Mouse (Mus musculus) neural tube, embryonic 14.5 days (tissue): ENCODE measurements around the gene Dph1. TPM values are rescaled to one million over a fixed set of nuclear protein-coding genes. Genes with fewer than 3 reads are reported as not detected.

Source experiments
- ATAC-seq: fragments of 200-750 bp; cut with Nextera tagmentation; 2 replicates; pipeline ENCODE4 v1.8.0; 2017; ENCODE audit warnings: low read depth, mild to moderate bottlenecking, moderate TSS enrichment, moderate library complexity
- H3K27ac ChIP-seq: fragments of 300-500 bp; sonication (generic); 2 replicates; pipeline ENCODE4 v1.5.1; 2014; ENCODE audit warnings: low read depth, mild to moderate bottlenecking, control low read depth, low read length, moderate library complexity, mixed read lengths
- H3K27me3 ChIP-seq: fragments of 300-500 bp; sonication (generic); 2 replicates; pipeline ENCODE4 v1.6.1; 2014; ENCODE audit warnings: low read length; ENCODE audit not compliant: control insufficient read depth, insufficient read depth
- H3K36me3 ChIP-seq: fragments of 300-500 bp; sonication (generic); 2 replicates; pipeline ENCODE4 v1.6.1; 2014; ENCODE audit warnings: low read length, mixed read lengths; ENCODE audit not compliant: control insufficient read depth, insufficient read depth
- H3K4me1 ChIP-seq: fragments of 300-500 bp; sonication (generic); 2 replicates; pipeline ENCODE4 v1.6.1; 2014; ENCODE audit warnings: low read length; ENCODE audit not compliant: control insufficient read depth, insufficient read depth
- H3K4me2 ChIP-seq: fragments of 300-500 bp; sonication (generic); 2 replicates; pipeline ENCODE4 v1.6.1; 2014; ENCODE audit warnings: mild to moderate bottlenecking, low read depth, low read length, control low read depth
- H3K4me3 ChIP-seq: fragments of 300-500 bp; sonication (generic); 2 replicates; pipeline ENCODE4 v1.5.1; 2014; ENCODE audit warnings: low read depth, low read length, control low read depth, mixed read lengths
- H3K9ac ChIP-seq: fragments of 300-500 bp; sonication (generic); replicated peaks from 2 replicates; pipeline ENCODE4 v1.6.1; 2014; ENCODE audit warnings: low read depth, mild to moderate bottlenecking, control low read depth, low read length, mixed read lengths
- H3K9me3 ChIP-seq: fragments of 300-500 bp; sonication (generic); 2 replicates; pipeline ENCODE4 v1.6.1; 2016; ENCODE audit warnings: low read length; ENCODE audit not compliant: control insufficient read depth
- WGBS: fragments of 180-500 bp; shearing (Covaris S2); extraction: QIAGEN DNeasy Blood & Tissue Kit; methylation state at CpG from one replicate; pipeline ENCODE4 v1.1.7; 2014; 5-methylcytosine and 5-hydroxymethylcytosine counted together
- polyA plus RNA-seq: library from polyadenylated mRNA; unstranded; fragments of >200 nt; fragmentation: Nextera tagmentation; extraction: Ambion mirVana; gene quantifications from 2 replicates; pipeline ENCODE4 v1.2.1, GENCODE M21; 2014

Gene Dph1
- polyA plus RNA-seq, 1 experiment from 2014 or later = 11.4 TPM

- Histone ChIP-seq H3K4me1 (peaks cover 13% of the 10 kb centered on the region), H3K27ac (no peak overlapping the region), H3K9me3 (no peaks in the 10 kb centered on the region), H3K27me3 (no peaks in the 10 kb centered on the region), H3K4me3 (no peak overlapping the region), H3K36me3 (no peaks in the 10 kb centered on the region), H3K4me2 (no peak overlapping the region), H3K9ac (no peak overlapping the region)
- WGBS = 61% methylated on average over 4 of the region's 4 CpGs
- no peak for ATAC-seq
These were observed 19.1 kb upstream of the Dph1 start for GRCm38 (mm10) chr11:75210093-75210492.

GRCm38 (mm10) chr11:75209363-75209762 lies 18.3 kb upstream of the Dph1 start:
- H3K4me2 ChIP-seq = no peak overlapping the region
- H3K4me1 ChIP-seq = peaks cover 13% of the 10 kb centered on the region
- no peak overlapping the region for H3K9ac ChIP-seq
- no peak for ATAC-seq
- no peak overlapping the region for H3K4me3 ChIP-seq
- no peaks in the 10 kb centered on the region for H3K27me3 ChIP-seq
- H3K27ac ChIP-seq = no peak overlapping the region
- H3K9me3 ChIP-seq = no peaks in the 10 kb centered on the region
- WGBS = 59% methylated on average over 4 of the region's 4 CpGs
- H3K36me3 ChIP-seq = no peaks in the 10 kb centered on the region

GRCm38 (mm10) chr11:75206347-75206746 lies 15.3 kb upstream of the Dph1 start:
- Histone ChIP-seq H3K4me1 (no peaks in the 10 kb centered on the region), H3K36me3 (no peaks in the 10 kb centered on the region), H3K9ac (no peak overlapping the region), H3K9me3 (no peaks in the 10 kb centered on the region), H3K4me2 (no peak overlapping the region), H3K4me3 (no peak overlapping the region), H3K27me3 (no peaks in the 10 kb centered on the region), H3K27ac (no peak overlapping the region)
- WGBS = 87% methylated on average over 4 of the region's 4 CpGs
- no peak for ATAC-seq

GRCm38 (mm10) chr11:75204472-75204871 lies 13.4 kb upstream of the Dph1 start:
- no peak overlapping the region for H3K4me2 ChIP-seq
- H3K36me3 ChIP-seq = no peaks in the 10 kb centered on the region
- ATAC-seq = no peak
- WGBS = 44% methylated on average over 9 of the region's 9 CpGs
- H3K4me1 ChIP-seq = no peaks in the 10 kb centered on the region
- no peaks in the 10 kb centered on the region for H3K9me3 ChIP-seq
- no peak overlapping the region for H3K27ac ChIP-seq
- H3K4me3 ChIP-seq = no peak overlapping the region
- no peaks in the 10 kb centered on the region for H3K27me3 ChIP-seq
- no peak overlapping the region for H3K9ac ChIP-seq

- ATAC-seq = no peak
- H3K36me3 ChIP-seq = no peaks in the 10 kb centered on the region
- H3K4me3 ChIP-seq = no peak overlapping the region
- H3K27me3 ChIP-seq = no peaks in the 10 kb centered on the region
- no peak overlapping the region for H3K27ac ChIP-seq
- no peak overlapping the region for H3K9ac ChIP-seq
- no peaks in the 10 kb centered on the region for H3K9me3 ChIP-seq
- H3K4me1 ChIP-seq = no peaks in the 10 kb centered on the region
- no peak overlapping the region for H3K4me2 ChIP-seq
- WGBS = 81% methylated on average over 4 of the region's 4 CpGs
These were observed 12.9 kb upstream of the Dph1 start for GRCm38 (mm10) chr11:75203926-75204325.

- ATAC-seq = no peak
- H3K9ac ChIP-seq = no peak overlapping the region
- no peaks in the 10 kb centered on the region for H3K9me3 ChIP-seq
- H3K27ac ChIP-seq = 0 out of 2 replicates have a peak overlapping the region, but pooled peaks have one; percentile 10
- H3K4me1 ChIP-seq = no peaks in the 10 kb centered on the region
- H3K36me3 ChIP-seq = no peaks in the 10 kb centered on the region
- WGBS = 59% methylated on average over 8 of the region's 8 CpGs
- H3K4me3 ChIP-seq = no peak overlapping the region
- H3K27me3 ChIP-seq = no peaks in the 10 kb centered on the region
- no peak overlapping the region for H3K4me2 ChIP-seq
These were observed 10.7 kb upstream of the Dph1 start for GRCm38 (mm10) chr11:75201721-75202120.

GRCm38 (mm10) chr11:75200935-75201334 lies 9.9 kb upstream of the Dph1 start:
- 86% methylated on average over 12 of the region's 12 CpGs for WGBS
- Histone ChIP-seq H3K4me1 (peaks cover 2% of the 10 kb centered on the region; the same call in 1 of the 2 replicates), H3K9me3 (no peaks in the 10 kb centered on the region), H3K27me3 (peaks cover 4% of the 10 kb centered on the region), H3K27ac (no peak overlapping the region), H3K36me3 (no peaks in the 10 kb centered on the region), H3K4me2 (no peak overlapping the region), H3K9ac (no peak overlapping the region), H3K4me3 (no peak overlapping the region)
- no peak for ATAC-seq

GRCm38 (mm10) chr11:75199951-75200350 lies 8.9 kb upstream of the Dph1 start:
- no peaks in the 10 kb centered on the region for H3K9me3 ChIP-seq
- H3K9ac ChIP-seq = no peak overlapping the region
- H3K27me3 ChIP-seq = peaks cover 10% of the 10 kb centered on the region
- peaks cover 6% of the 10 kb centered on the region for H3K4me1 ChIP-seq
- no peak overlapping the region for H3K4me2 ChIP-seq
- H3K27ac ChIP-seq = no peak overlapping the region
- H3K4me3 ChIP-seq = no peak overlapping the region
- ATAC-seq = no peak
- no peaks in the 10 kb centered on the region for H3K36me3 ChIP-seq
- 82% methylated on average over 5 of the region's 5 CpGs for WGBS

- Histone ChIP-seq H3K36me3 (no peaks in the 10 kb centered on the region), H3K4me2 (no peak overlapping the region), H3K9me3 (no peaks in the 10 kb centered on the region), H3K4me1 (peaks cover 12% of the 10 kb centered on the region), H3K9ac (no peak overlapping the region), H3K27me3 (peaks cover 20% of the 10 kb centered on the region), H3K27ac (no peak overlapping the region), H3K4me3 (no peak overlapping the region)
- 58% methylated on average over 4 of the region's 4 CpGs for WGBS
- ATAC-seq = no peak
These were observed 7.8 kb upstream of the Dph1 start for GRCm38 (mm10) chr11:75198792-75199191.

GRCm38 (mm10) chr11:75197956-75198355 lies 6.9 kb upstream of the Dph1 start:
- WGBS = 37% methylated on average over 7 of the region's 7 CpGs

More at GRCm38 (mm10) chr11:75197956-75198355, 6.9 kb upstream of the Dph1 start:
- no peaks in the 10 kb centered on the region for H3K9me3 ChIP-seq
- H3K27me3 ChIP-seq = peaks cover 26% of the 10 kb centered on the region
- no peak overlapping the region for H3K9ac ChIP-seq
- H3K27ac ChIP-seq = no peak overlapping the region
- no peak overlapping the region for H3K4me2 ChIP-seq
- H3K36me3 ChIP-seq = no peaks in the 10 kb centered on the region
- ATAC-seq = no peak
- H3K4me3 ChIP-seq = no peak overlapping the region
- H3K4me1 ChIP-seq = peaks cover 12% of the 10 kb centered on the region
